Mouse (Mus musculus) C2C12 (cell line): ENCODE data around the gene Hpgd. TPM values are rescaled to one million over a fixed set of nuclear protein-coding genes. Genes with fewer than 3 reads are reported as not detected.
"Not testable (repeated sequence)": the region's sequence is repeated elsewhere in the genome, so short reads cannot be mapped to it uniquely, and the experiment has no call there.

Source experiments
- H3K27me3 ChIP-seq: one replicate; pipeline ENCODE4 v1.6.1; 2011; ENCODE audit not compliant: control insufficient read depth, insufficient read depth, insufficient read length
- H3K36me3 ChIP-seq: one replicate; pipeline ENCODE4 v1.6.1; 2011; ENCODE audit not compliant: control insufficient read depth, insufficient read depth
- H3K4me3 ChIP-seq: one replicate; pipeline ENCODE4 v1.5.1; 2011; ENCODE audit warnings: mild to moderate bottlenecking, control low read depth; ENCODE audit not compliant: poor library complexity, insufficient read depth, severe bottlenecking
- H3K79me2 ChIP-seq: one replicate; pipeline ENCODE4 v1.6.1; 2011; ENCODE audit not compliant: control insufficient read depth, insufficient read depth
- H3K79me3 ChIP-seq: one replicate; pipeline ENCODE4 v1.6.1; 2011; ENCODE audit warnings: low read depth, control low read depth
- H3ac ChIP-seq: one replicate; pipeline ENCODE3; 2011; ENCODE audit warnings: low read depth; ENCODE audit not compliant: control insufficient read depth, insufficient read length
- CEBPB ChIP-seq: IDR thresholded peaks from one replicate; pipeline ENCODE4 v1.6.1; 2011; ENCODE audit warnings: low read depth, mild to moderate bottlenecking, control low read depth, moderate library complexity
- CTCF ChIP-seq: IDR thresholded peaks from one replicate; pipeline ENCODE4 v1.5.1; 2011; ENCODE audit not compliant: control insufficient read depth, insufficient read depth, insufficient read length
- FOSL1 ChIP-seq: IDR thresholded peaks from one replicate; pipeline ENCODE4 v1.8.0; 2011; ENCODE audit warnings: mild to moderate bottlenecking, low read length; ENCODE audit not compliant: poor library complexity, insufficient read depth, severe bottlenecking
- MAX ChIP-seq: IDR thresholded peaks from one replicate; pipeline ENCODE4 v1.6.1; 2011; ENCODE audit warnings: mild to moderate bottlenecking, control low read depth
- MYOD1 ChIP-seq: IDR thresholded peaks from one replicate; pipeline ENCODE4 v1.6.1; 2011; ENCODE audit warnings: low read depth; ENCODE audit not compliant: control insufficient read depth, insufficient read length
- MYOG ChIP-seq: IDR thresholded peaks from one replicate; pipeline ENCODE4 v1.6.1; 2011; ENCODE audit not compliant: control insufficient read depth, insufficient read length; ENCODE audit errors: extremely low read depth
- USF1 ChIP-seq: IDR thresholded peaks from one replicate; pipeline ENCODE4 v1.6.1; 2011; ENCODE audit warnings: low read depth, mild to moderate bottlenecking, control low read depth, moderate library complexity
- polyA plus RNA-seq: library from polyadenylated mRNA; unstranded; fragments of >200 nt; fragmentation: generic; extraction: Trizol; gene quantifications from one replicate; pipeline ENCODE4 v1.2.1, GENCODE M21; 2012; ENCODE audit warnings: missing spikeins

Gene Hpgd
- polyA plus RNA-seq, 1 experiment: 0.06 TPM

GRCm38 (mm10) chr8:56287370-56288072 is 6.9 kb upstream of the Hpgd start:
- no peaks in the 10 kb centered on the region for H3K36me3 ChIP-seq
- H3K4me3 ChIP-seq: no peak overlapping the region
- no peaks in the 10 kb centered on the region for H3K27me3 ChIP-seq
- H3K79me2 ChIP-seq: no peaks in the 10 kb centered on the region
- H3K79me3 ChIP-seq: no peaks in the 10 kb centered on the region
- TF ChIP-seq MAX (no peak), USF1 (no peak), FOSL1 (no peak), CTCF (no peak), MYOD1 (no peak), CEBPB (no peak), MYOG (no peak)
- H3ac ChIP-seq: no peak overlapping the region

GRCm38 (mm10) chr8:56292318-56292717 is 2.1 kb upstream of the Hpgd start:
- TF ChIP-seq CEBPB (no peak), USF1 (no peak), MYOD1 (no peak), FOSL1 (no peak), CTCF (no peak), MYOG (no peak), MAX (no peak)
- Histone ChIP-seq H3K79me2 (no peaks in the 10 kb centered on the region), H3K27me3 (no peaks in the 10 kb centered on the region), H3K4me3 (no peak overlapping the region), H3ac (no peak overlapping the region), H3K79me3 (no peaks in the 10 kb centered on the region), H3K36me3 (no peaks in the 10 kb centered on the region)

GRCm38 (mm10) chr8:56293480-56293879 is 905 bp upstream of the Hpgd start:
- Histone ChIP-seq H3ac (no peak overlapping the region), H3K36me3 (no peaks in the 10 kb centered on the region), H3K27me3 (no peaks in the 10 kb centered on the region), H3K79me2 (no peaks in the 10 kb centered on the region), H3K79me3 (no peaks in the 10 kb centered on the region), H3K4me3 (no peak overlapping the region)
- no peak for TF ChIP-seq MAX
- no peak for TF ChIP-seq USF1
- no peak for TF ChIP-seq MYOG
- TF ChIP-seq CTCF: no peak
- no peak for TF ChIP-seq FOSL1
- TF ChIP-seq MYOD1: no peak
- no peak for TF ChIP-seq CEBPB

DNA sequence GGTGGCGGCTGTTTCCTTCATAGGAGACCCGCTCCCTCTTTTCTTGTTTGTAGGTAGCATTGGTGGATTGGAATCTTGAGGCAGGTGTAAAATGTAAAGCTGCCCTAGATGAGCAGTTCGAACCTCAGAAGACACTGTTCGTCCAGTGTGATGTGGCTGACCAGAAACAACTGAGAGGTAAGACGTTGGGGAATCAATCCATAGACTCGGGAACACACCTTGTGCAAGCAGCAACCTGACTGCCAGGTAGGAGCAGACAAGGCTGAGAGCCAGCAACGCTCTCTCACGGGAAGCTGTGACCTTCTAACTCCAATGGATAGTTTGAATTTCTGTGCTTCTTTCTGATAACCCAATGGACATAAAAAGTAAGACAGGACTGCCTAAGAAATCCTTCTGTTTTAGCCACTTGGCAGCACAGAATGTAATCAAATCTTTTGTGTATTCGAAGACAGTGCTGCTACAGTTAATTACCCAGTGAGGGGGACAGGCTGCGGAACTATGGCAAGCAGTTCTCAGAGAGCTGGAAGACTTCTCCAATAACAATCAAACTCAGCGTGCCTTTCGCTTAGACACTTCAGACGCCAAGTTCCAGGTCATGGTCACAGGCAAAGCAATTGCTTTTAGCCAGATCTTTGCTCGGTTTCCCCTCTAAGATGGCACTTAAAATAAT is 636 bp downstream of the Hpgd start:
- no peaks in the 10 kb centered on the region for H3K36me3 ChIP-seq
- TF ChIP-seq FOSL1: no peak
- TF ChIP-seq MAX: no peak
- TF ChIP-seq MYOG: no peak
- no peak for TF ChIP-seq CTCF
- TF ChIP-seq USF1: no peak
- TF ChIP-seq MYOD1: no peak
- no peak for TF ChIP-seq CEBPB
- H3ac ChIP-seq: no peak overlapping the region
- no peaks in the 10 kb centered on the region for H3K79me2 ChIP-seq
- H3K79me3 ChIP-seq: no peaks in the 10 kb centered on the region
- H3K4me3 ChIP-seq: no peak overlapping the region
- no peaks in the 10 kb centered on the region for H3K27me3 ChIP-seq

DNA sequence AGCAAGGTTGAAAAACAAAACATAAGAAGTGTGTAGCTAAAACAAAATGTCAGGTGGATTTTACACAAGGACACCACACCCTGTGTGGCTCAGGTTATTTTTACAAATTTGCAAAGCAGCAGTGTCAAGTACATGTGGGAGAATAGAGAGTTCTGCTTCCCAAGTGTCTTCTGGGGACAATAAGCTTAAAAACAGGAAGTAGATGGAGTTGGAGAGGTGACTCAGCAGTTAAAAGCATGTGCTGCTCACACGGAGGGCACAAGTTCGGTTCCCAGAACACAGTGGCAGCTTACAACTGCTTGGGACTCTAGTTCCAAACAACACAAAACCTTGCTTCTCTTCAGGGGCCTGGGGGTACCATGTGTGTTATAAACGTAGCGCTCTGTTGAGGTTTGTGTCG is 5.0 kb downstream of the Hpgd start:
- Histone ChIP-seq H3K36me3 (no peaks in the 10 kb centered on the region), H3K4me3 (no peak overlapping the region), H3ac (no peak overlapping the region), H3K79me3 (no peaks in the 10 kb centered on the region), H3K27me3 (no peaks in the 10 kb centered on the region), H3K79me2 (no peaks in the 10 kb centered on the region)
- no peak for TF ChIP-seq CEBPB
- TF ChIP-seq MAX: no peak
- no peak for TF ChIP-seq FOSL1
- TF ChIP-seq USF1: no peak
- no peak for TF ChIP-seq MYOG
- TF ChIP-seq CTCF: no peak
- no peak for TF ChIP-seq MYOD1

- not testable (repeated sequence) for H3K79me3 ChIP-seq, H3K79me2 ChIP-seq, H3K36me3 ChIP-seq, H3ac ChIP-seq, H3K4me3 ChIP-seq, H3K27me3 ChIP-seq
These were observed 6.9 kb downstream of the Hpgd start for GRCm38 (mm10) chr8:56301303-56301702.
